Mouse (Mus musculus) myocyte (in vitro differentiated cells): ENCODE results near the gene Fhl3. TPM values are rescaled to one million over a fixed set of nuclear protein-coding genes. Genes with fewer than 3 reads are reported as not detected.
A peak's percentile ranks its signal among the peaks of the same experiment; 100 is the strongest.

Source experiments
- H3K27me3 ChIP-seq: one replicate; pipeline ENCODE4 v1.6.1; 2011; ENCODE audit not compliant: control insufficient read depth, insufficient read depth, insufficient read length
- H3K36me3 ChIP-seq: one replicate; pipeline ENCODE4 v1.6.1; 2011; ENCODE audit not compliant: control insufficient read depth, insufficient read depth
- H3K4me2 ChIP-seq: one replicate; pipeline ENCODE4 v1.6.1; 2011; ENCODE audit warnings: low read depth, control low read depth
- H3K4me3 ChIP-seq: one replicate; pipeline ENCODE4 v1.5.1; 2011; ENCODE audit warnings: mild to moderate bottlenecking, control low read depth, moderate library complexity
- H3K79me2 ChIP-seq: one replicate; pipeline ENCODE4 v1.6.1; 2011; ENCODE audit not compliant: control insufficient read depth, insufficient read depth
- H3ac ChIP-seq: one replicate; pipeline ENCODE4 v1.6.1; 2011; ENCODE audit not compliant: control insufficient read depth, insufficient read length
- CEBPB ChIP-seq: IDR thresholded peaks from 2 replicates; pipeline ENCODE4 v1.6.1; 2011; ENCODE audit warnings: mild to moderate bottlenecking, moderate library complexity; ENCODE audit not compliant: poor library complexity, insufficient read depth, severe bottlenecking
- E2F4 ChIP-seq: IDR thresholded peaks from one replicate; pipeline ENCODE4 v1.6.1; 2011; ENCODE audit warnings: mild to moderate bottlenecking, control low read depth, moderate library complexity; ENCODE audit not compliant: insufficient read depth
- MAX ChIP-seq: IDR thresholded peaks from one replicate; pipeline ENCODE4 v1.6.1; 2011; ENCODE audit warnings: low read depth, mild to moderate bottlenecking, control low read depth
- MYOD1 ChIP-seq, 3 experiments: IDR thresholded peaks; one replicate each; pipeline ENCODE4 v1.6.1; 2011; ENCODE audit warnings: control low read depth in 2 of 3, low read depth in 2 of 3, mild to moderate bottlenecking in 2 of 3, moderate library complexity in 1 of 3; ENCODE audit not compliant: insufficient read length in 2 of 3, control insufficient read depth in 1 of 3
- MYOG ChIP-seq, 3 experiments: IDR thresholded peaks; one replicate each; pipeline ENCODE4 v1.6.1; 2011; ENCODE audit warnings: control low read depth in 2 of 3, low read depth in 2 of 3, mild to moderate bottlenecking in 2 of 3; ENCODE audit not compliant: insufficient read length in 2 of 3, control insufficient read depth in 1 of 3, insufficient read depth in 1 of 3
- POLR2A ChIP-seq: IDR thresholded peaks from one replicate; pipeline ENCODE4 v1.6.1; 2011; ENCODE audit warnings: low read depth, mild to moderate bottlenecking, control low read depth, moderate library complexity; ENCODE audit not compliant: insufficient read length
- POLR2AphosphoS2 ChIP-seq: IDR thresholded peaks from one replicate; pipeline ENCODE4 v1.6.1; 2011; ENCODE audit warnings: low read depth, control low read depth; ENCODE audit not compliant: insufficient read length
- REST ChIP-seq: IDR thresholded peaks from one replicate; pipeline ENCODE4 v1.6.1; 2011; ENCODE audit warnings: mild to moderate bottlenecking, control low read depth, moderate library complexity; ENCODE audit not compliant: insufficient read depth, insufficient read length
- SRF ChIP-seq: IDR thresholded peaks from one replicate; pipeline ENCODE4 v1.6.1; 2011; ENCODE audit warnings: low read depth; ENCODE audit not compliant: control insufficient read depth, insufficient read length
- TCF12 ChIP-seq: IDR thresholded peaks from one replicate; pipeline ENCODE4 v1.6.1; 2011; ENCODE audit warnings: mild to moderate bottlenecking, control low read depth; ENCODE audit not compliant: poor library complexity, insufficient read depth, severe bottlenecking
- TCF3 ChIP-seq: IDR thresholded peaks from one replicate; pipeline ENCODE4 v1.6.1; 2011; ENCODE audit warnings: low read depth, control low read depth; ENCODE audit not compliant: insufficient read length
- USF1 ChIP-seq: IDR thresholded peaks from one replicate; pipeline ENCODE4 v1.6.1; 2011; ENCODE audit warnings: low read depth, mild to moderate bottlenecking, control low read depth, moderate library complexity
- polyA plus RNA-seq: library from polyadenylated mRNA; unstranded; fragments of >200 nt; fragmentation: generic; extraction: Trizol; gene quantifications from one replicate; pipeline ENCODE4 v1.2.1, GENCODE M21; 2012; ENCODE audit warnings: missing spikeins

The Fhl3 gene
- polyA plus RNA-seq, 1 experiment, result 110 TPM

GRCm38 (mm10) chr4:124755526-124755925, 55.0 kb downstream of the Fhl3 start:
- Histone ChIP-seq H3K27me3 (no peaks in the 10 kb centered on the region), H3ac (no peak overlapping the region), H3K79me2 (peaks cover 61% of the 10 kb centered on the region), H3K4me3 (no peak overlapping the region), H3K36me3 (peaks cover 4% of the 10 kb centered on the region), H3K4me2 (peak overlapping the region; percentile 18)
- no peak for TF ChIP-seq MAX
- TF ChIP-seq SRF, result no peak
- no peak for TF ChIP-seq TCF12
- no peak for TF ChIP-seq POLR2AphosphoS2
- no peak for TF ChIP-seq MYOD1 (IDR thresholded peaks at IDR 0.05; ENCODE audit: control insufficient read depth in 1 of 3, insufficient read length in 2 of 3, low read depth in 2 of 3)
- no peak for TF ChIP-seq TCF3
- no peak for TF ChIP-seq POLR2A
- no peak for TF ChIP-seq USF1
- TF ChIP-seq E2F4, result no peak
- TF ChIP-seq CEBPB, result no peak
- no peak for TF ChIP-seq MYOG (IDR thresholded peaks at IDR 0.05; ENCODE audit: control insufficient read depth in 1 of 3, insufficient read depth in 1 of 3, insufficient read length in 2 of 3, low read depth in 2 of 3)
- no peak for TF ChIP-seq REST

Other genes starting within 250 kb of the Fhl3 start
- gene 3100002H09Rik, start 89.9 kb upstream of the Fhl3 start, polyA plus RNA-seq, result not detected
- 0.01 TPM for gene Pou3f1, start 43.9 kb upstream of the Fhl3 start, polyA plus RNA-seq
- 36.2 TPM for gene Utp11, start 7.1 kb upstream of the Fhl3 start, polyA plus RNA-seq
- 41.6 TPM for gene Sf3a3, start 14.1 kb downstream of the Fhl3 start, polyA plus RNA-seq
- gene Inpp5b, start 41.1 kb downstream of the Fhl3 start, polyA plus RNA-seq, result 25.1 TPM
- 12.9 TPM for gene Mtf1, start 101.4 kb downstream of the Fhl3 start, polyA plus RNA-seq
- 36.5 TPM for gene Yrdc, start 150.0 kb downstream of the Fhl3 start, polyA plus RNA-seq
- gene 1110065P20Rik, start 150.5 kb downstream of the Fhl3 start, polyA plus RNA-seq, result 82.5 TPM
- not detected for gene Maneal, start 161.5 kb downstream of the Fhl3 start, polyA plus RNA-seq
- gene Epha10, start 180.2 kb downstream of the Fhl3 start, polyA plus RNA-seq, result not detected
- gene 9930104L06Rik, start 236.3 kb downstream of the Fhl3 start, polyA plus RNA-seq, result 4.5 TPM
- 45.9 TPM for gene Cdca8, start 238.6 kb downstream of the Fhl3 start, polyA plus RNA-seq